ENCODE assay signal across 1 mouse cellular context in the genomic region with DNA sequence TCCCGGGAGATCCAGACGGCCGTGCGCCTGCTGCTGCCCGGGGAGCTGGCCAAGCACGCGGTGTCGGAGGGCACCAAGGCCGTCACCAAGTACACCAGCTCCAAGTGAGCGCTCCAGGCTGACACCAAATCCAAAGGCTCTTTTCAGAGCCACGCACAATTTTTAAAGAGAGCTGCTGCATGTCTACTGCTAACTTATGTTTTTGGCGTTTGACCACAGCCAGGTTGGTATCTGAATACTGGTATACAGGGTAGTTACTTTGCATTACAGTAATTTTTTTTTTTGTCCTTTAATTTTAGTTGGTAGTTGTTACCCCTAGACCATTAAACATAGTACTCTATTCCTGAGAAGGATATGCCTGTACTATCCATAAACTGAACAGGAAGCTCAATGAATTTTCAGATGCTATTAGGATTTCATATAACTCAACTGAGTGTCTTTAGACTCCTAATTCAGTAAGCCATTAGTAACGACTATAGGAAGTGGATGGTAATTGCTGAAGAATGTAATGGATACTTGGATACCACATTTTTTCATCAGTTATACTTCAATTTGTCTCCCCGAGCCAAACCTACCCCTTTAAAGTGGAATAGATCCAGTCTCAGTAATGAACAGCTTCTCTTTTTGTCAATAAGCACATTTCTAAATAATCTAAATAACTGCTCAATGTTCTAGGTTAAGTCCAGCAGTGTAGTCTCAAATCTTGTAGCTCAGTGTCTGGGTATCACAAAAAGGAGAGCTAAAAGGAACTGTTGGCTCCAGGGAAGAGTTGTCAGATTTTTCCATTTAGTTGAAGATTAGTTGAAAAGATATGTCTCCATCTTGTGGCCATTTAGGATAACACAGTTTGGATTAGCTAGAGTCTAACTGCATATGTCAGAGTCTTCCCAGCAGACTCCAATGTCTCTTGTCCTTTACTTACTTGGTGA.
TF ChIP-seq lines count a peak whose summit lies in the region.

No protein-coding gene starts in this region.

TF ChIP-seq in CH12.LX, 34 proteins besides CTCF, POLR2A, EP300 and RAD21 (continued from another document):
- TF ChIP-seq HCFC1 (IDR thresholded peaks at IDR 0.05; ENCODE audit: low read depth, low read length), result 0 out of 2 replicates have a peak, but pooled peaks have one; percentile 6
- TF ChIP-seq BHLHE40 (IDR thresholded peaks at IDR 0.05; ENCODE audit: low read depth, low read length), result no peak
- TF ChIP-seq CHD2 (IDR thresholded peaks at IDR 0.05; ENCODE audit: low read length), result peak; percentile 38; the same call in 1 of the 2 replicates
- peak; percentile 41 for TF ChIP-seq SMC3 (IDR thresholded peaks at IDR 0.05; ENCODE audit: low read depth, low read length)
- TF ChIP-seq POLR2AphosphoS2 (IDR thresholded peaks at IDR 0.05; ENCODE audit: low read depth, low read length), result peak; percentile 99
- TF ChIP-seq USF2 (conservative IDR thresholded peaks at IDR 0.05; ENCODE audit: low read depth, low read length), result no peak; the same call in 1 of the 2 replicates
- 0 out of 2 replicates have a peak, but pooled peaks have one; percentile 43 for TF ChIP-seq MXI1 (IDR thresholded peaks at IDR 0.05; ENCODE audit: low read depth, low read length)
- no peak for TF ChIP-seq ETS1 (conservative IDR thresholded peaks at IDR 0.05; ENCODE audit: low read depth, low read length)
- TF ChIP-seq KAT2A (IDR thresholded peaks at IDR 0.05; ENCODE audit: insufficient replicate concordance, low read length), result no peak
- no peak for TF ChIP-seq ZKSCAN1 (IDR thresholded peaks at IDR 0.05; ENCODE audit: borderline replicate concordance, low read depth, low read length)
- 0 out of 2 replicates have a peak, but pooled peaks have one; percentile 1 for TF ChIP-seq JUN (IDR thresholded peaks at IDR 0.05; ENCODE audit: insufficient read depth, low read depth, low read length)
- no peak for TF ChIP-seq MEF2A (IDR thresholded peaks at IDR 0.05; ENCODE audit: borderline replicate concordance, low read depth, low read length)
- no peak for TF ChIP-seq MAZ (IDR thresholded peaks at IDR 0.05; ENCODE audit: low read depth, low read length)
- TF ChIP-seq USF1 (IDR thresholded peaks at IDR 0.05; ENCODE audit: low read depth, low read length), result no peak
- no peak for TF ChIP-seq ZC3H11A (IDR thresholded peaks at IDR 0.05; ENCODE audit: low read depth, low read length)
- no peak for TF ChIP-seq MAFK (IDR thresholded peaks at IDR 0.05; ENCODE audit: insufficient replicate concordance, low read length)
- TF ChIP-seq PAX5 (IDR thresholded peaks at IDR 0.05; ENCODE audit: low read length), result no peak
- TF ChIP-seq JUND (conservative IDR thresholded peaks at IDR 0.05; ENCODE audit: low read depth, low read length), result peak; percentile 32; the same call in 1 of the 2 replicates
- no peak for TF ChIP-seq NRF1 (IDR thresholded peaks at IDR 0.05; ENCODE audit: low read depth, low read length)
- peak; percentile 93; the same call in 1 of the 2 replicates for TF ChIP-seq UBTF (IDR thresholded peaks at IDR 0.05; ENCODE audit: low read depth, low read length)
- TF ChIP-seq CHD1 (IDR thresholded peaks at IDR 0.05; ENCODE audit: low read depth, low read length), result peak; percentile 53
- peak; percentile 63; the same call in 1 of the 2 replicates for TF ChIP-seq RCOR1 (conservative IDR thresholded peaks at IDR 0.05; ENCODE audit: low read depth, low read length)
- TF ChIP-seq TBP (conservative IDR thresholded peaks at IDR 0.05; ENCODE audit: low read depth, low read length), result no peak
- TF ChIP-seq MYC (IDR thresholded peaks at IDR 0.05; ENCODE audit: low read depth, low read length), result no peak
- no peak for TF ChIP-seq ELF1 (IDR thresholded peaks at IDR 0.05; ENCODE audit: low read depth, low read length)
